Mouse (Mus musculus) v-Abl transformed pro-B cells (cell line): ENCODE measurements at regions not wholly inside any gene's neighbourhood (a gene's known extent, or its start where the extent isn't known, plus 50 kb on each side); places are given as distances from the start of the nearest gene placed in this dataset.

Experiments
- in situ Hi-C, 2 experiments: fragments of 400-800 bp; cut with MboI; formaldehyde crosslinking; loops; one replicate each; pipeline ENCODE4 v1.15.1; 2025; ENCODE audit not compliant: unreplicated experiment in 2 of 2

DNA sequence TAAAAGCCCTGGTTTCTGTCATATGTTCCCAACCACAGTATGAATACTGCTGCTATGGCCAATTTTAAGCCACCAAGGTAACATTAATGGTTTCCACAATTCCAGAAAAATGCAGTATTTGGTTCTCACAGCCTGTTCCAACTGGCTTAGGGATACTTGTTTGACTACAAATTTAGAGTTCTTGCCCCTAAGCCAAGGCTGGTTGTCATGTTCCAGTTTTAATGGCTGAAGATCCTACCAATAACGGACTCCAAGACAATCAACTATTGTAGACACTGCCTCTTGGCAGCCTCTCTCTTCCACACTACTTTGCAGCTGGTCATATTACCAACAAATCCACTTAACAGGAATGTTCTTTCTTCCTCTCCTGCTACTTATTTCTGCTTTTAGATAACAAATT, 470.0 kb upstream of the Mpdz start:
- in situ Hi-C loops: no loop called here

DNA sequence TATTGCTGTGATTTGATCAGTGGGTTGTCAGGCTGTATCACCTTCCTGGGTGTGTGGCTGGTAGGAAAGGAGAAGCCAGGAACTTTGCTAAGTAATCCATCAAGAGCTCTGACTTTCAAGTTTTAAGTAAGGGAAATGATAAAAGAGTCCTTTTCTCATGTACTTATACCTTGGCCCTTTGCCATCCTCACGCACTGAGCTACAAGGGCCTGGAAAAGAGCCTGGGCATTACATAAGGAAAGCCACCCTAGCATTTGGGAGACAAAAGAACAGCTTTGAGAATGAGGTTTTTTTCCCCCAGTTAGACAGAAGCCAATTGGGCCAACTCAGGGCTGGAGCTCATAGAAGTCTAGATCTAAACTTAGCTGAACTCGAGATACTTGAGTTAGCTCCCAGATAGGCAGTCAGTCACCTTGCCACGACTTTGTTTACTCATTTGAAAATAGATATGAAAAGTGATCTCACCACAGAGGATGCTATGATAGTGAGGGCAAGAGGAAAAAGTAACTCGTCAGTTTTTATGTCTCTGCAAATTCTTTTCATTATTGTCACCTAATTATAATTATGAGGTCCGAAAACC, 457.4 kb upstream of the Mpdz start:
- in situ Hi-C loops: no loop called here

DNA sequence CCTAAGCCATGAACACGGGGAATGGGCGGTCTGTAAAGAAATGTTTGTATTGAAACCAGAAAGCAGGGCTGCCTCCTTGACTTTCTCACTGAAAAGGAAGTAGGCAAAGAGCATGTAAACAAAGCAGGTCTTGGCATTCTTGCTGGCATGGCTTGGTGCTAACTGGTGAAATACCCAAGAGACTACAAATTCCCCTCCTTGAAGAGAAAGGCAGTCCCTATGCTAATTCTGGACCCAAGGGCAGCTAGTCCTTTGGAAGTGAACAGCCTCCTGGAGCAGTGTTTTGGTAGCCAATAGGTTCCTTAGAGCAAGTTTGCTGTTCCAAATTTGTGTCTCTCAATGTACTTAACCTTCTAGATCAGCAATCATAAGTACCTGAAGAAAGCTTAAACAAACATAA, 456.0 kb upstream of the Mpdz start:
- in situ Hi-C loops: no loop called here

DNA sequence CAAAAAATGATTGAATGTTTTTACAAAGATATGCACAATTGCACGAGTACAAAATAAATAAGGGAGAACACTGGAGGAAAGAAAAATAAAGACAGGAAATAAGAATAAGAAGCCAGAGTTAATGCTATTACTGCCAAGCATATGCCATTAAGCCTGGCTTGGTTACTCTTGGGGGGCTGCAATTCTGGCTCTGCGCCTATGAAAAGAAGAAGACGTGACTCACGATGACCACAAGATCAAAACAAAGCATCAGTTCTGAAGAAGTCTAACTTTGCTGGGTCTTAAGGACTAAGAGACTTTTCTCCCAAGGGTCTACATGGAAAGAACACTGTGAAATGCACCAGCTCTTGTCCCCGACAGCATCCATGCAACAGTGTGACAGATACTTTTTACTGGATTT, 454.8 kb upstream of the Mpdz start:
- in situ Hi-C loops: no loop called here

DNA sequence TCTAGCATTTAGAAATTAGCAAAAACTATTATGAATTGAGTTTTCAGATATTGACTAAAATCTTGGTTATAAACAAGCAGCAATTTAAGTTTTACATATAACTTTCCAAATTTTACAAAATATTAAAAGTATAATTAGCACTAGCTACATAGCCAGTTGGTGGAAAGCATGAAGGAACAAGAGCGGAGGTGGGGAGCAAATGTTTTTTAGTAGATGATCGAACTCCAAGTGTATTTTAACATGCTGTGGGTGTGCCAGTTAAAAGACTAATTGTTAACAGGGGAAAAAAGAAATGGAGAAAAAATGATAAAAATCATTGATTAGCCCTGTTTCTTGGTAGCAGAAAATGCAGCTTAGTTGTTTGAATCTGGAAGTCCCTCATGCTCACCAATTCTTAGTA, 426.3 kb upstream of the Mpdz start:
- in situ Hi-C loops: no loop called here

DNA sequence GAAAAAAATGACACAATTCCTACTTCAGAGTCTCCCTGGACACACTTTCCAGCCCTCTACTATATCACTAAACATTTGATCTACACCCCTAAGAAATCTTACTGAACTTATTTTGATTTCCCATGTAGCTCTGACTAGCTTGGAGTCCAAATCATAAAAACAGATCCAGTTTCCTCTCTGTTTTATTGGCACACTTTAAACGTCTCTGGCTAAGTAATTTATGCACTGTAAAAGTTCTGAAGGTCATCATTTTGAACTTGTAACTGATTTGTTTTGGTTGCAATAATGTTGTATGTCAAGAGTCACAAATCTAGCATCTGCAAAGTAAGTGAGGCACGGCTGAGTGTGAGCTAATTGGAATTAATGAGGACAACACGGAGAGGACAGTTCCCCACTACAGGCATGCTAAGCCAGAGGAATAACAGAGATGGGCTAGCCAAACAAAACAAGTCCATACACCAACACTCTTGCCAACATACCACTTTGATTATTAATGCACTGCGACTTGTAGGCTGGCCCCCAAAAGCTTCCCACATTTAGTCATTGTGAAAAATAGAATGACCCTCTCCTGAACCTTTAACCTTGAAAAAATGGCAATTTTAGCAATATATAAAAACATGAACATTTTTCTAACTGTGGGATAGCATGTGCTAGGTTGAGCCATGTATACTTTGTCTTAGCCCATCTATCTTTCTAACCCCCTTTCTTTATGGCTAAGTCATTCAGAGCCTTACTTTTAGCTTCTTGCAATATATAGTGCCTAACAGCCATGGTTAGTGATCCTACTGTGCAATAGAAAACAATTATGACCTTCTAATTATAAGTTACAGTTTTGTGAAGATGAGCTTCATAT, 399.3 kb upstream of the Mpdz start:
- in situ Hi-C loops: no loop called here

DNA sequence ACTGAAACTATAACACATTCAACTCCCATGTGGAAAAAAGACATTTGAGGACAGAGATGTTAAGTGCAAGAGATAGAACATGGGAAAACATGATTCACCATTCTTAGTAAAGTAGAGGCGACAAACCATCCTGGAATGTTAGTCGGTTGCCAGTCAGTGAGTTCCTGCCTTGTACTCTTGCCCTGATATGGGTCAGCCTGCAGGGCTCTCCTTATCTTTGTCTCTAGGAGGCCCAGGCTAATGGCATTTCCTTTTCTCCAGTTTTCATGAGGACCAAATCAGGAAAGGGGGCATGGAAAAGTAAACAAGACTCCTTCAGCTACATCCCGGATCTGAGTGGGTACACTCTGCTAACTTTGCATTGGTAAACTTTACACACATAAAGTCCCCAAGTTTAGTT, 387.4 kb upstream of the Mpdz start:
- in situ Hi-C loops: no loop called here

DNA sequence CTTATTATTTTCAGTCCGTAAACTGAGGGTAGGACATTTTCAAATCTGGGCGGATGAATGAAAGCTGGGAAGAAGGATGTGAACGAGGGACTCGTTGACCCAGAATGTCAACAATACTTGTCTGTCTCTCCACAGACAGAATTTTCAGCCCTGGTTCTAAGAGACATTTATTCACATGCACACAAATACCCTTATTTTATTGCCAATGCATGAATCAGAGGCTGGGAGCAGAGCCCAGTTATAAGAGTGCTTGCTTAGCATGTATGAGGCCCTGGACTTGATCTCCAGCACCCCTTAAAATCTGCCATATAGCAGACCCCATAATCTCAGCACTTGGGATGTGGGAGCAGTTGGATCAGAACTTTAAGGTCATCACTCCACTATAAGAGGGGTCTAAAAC, 384.8 kb upstream of the Mpdz start:
- in situ Hi-C loops: no loop called here

DNA sequence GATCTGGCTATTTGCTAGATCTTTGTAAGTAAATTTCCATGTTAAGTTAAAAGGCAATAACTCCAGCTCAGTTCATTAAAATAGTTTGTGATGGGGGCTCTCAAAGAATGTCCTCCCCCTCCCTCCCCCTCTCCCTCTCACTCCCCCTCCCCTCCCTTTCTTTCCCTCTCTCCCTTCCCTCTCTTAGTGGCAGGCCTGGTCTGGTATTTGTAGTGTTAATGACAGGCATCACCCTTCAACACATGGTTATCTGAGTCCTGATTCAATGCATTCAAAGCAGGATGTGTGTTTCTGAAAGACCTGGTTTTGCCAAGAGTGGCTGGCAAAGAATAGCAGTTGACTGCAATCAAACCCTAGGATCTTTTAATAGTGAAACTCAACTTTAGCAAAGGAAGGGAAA, 383.4 kb upstream of the Mpdz start:
- in situ Hi-C loops: no loop called here

DNA sequence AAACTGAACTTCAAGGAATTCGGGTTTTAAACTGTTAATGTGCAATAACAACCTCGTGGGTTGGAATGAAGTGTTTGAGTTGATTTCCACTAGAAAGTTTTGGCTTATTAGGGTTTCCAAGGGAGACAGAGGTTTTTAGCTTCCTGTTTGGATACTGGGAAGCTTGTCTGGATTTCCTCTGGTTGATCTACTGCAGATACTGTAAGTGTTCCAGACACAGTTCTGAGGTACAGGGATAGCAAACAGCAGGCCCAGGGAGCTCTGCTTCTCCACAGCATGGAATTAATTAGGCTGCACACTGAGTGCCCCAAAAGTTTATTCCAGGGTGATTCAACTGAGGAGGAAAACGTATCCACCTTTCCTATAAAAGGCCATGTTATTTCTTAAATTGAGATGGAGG, 381.0 kb upstream of the Mpdz start:
- in situ Hi-C loops: no loop called here

DNA sequence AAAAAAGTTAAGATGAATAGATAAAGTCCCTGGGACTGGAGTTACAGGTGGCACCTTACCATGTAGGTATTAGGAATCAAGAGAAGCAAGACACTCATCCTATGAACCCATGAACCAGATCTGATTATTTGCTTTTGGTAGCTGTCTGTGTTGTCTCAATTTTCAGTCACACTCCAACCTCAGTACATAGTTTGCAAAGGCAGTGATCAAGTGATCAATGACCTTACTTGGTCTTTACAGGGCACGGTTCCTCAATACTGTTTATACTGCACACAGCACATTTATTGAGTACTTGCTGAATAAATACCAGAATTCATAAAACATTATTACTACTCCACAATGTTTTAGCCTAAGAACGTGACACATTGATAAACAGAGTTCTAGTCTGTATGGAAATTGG, 346.7 kb upstream of the Mpdz start:
- in situ Hi-C loops: no loop called here

DNA sequence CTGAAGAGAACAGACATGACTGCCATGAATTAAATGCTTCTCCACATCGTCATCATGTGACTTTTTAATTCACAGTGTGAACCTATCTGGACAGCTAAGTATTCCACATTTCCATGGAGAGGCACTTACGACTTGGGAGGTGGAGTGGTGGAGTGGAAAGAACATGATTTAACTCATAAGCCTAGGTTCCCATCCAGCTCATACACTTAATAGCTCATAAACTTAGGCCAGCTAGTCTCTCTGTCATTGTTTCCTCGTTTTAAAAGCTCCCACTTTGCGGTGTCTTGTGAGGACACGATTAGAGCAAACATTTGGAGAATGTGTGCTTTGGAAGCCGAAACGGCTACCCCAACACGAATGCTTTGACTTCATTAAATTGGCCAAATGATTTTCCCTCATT, 346.0 kb upstream of the Mpdz start:
- in situ Hi-C loops: no loop called here

DNA sequence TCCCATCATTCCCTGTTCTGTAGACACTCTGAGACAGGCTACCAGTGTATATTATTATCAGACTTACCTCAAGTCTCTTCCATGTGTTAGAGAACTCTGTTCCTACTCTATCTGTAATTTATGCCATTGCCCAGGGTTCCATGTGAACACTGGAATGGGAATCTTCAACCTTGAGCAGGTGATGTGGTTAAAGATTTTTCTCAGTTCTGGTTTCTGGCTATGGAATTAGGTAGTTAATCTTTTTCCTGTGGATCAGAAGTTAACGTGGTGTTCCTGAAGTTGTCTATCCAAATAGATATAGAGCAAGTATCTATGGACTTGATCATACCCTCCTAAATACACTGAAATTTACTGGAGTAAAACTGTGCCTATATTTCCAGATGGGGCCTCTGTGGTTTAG, 339.4 kb upstream of the Mpdz start:
- in situ Hi-C loops: no loop called here

DNA sequence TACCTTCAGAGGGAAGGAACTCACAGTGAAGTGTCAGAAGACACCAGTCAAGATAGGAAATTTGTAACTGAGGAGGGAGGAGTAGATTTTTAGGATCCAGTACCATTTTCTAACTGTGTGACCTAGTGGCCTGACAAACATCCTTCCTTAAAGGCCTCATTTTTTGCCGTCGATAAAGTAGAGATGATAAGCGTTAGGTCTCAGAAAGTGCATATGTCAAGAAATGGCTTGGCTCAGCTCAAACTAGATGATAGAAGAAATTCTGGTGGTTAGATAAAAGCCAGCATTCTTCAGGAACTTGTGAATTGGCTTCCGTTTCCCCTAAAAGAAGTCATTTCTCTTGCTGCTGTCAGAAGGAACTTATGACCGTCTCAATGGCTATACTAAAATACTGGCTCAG, 324.1 kb upstream of the Mpdz start:
- in situ Hi-C loops: no loop called here

DNA sequence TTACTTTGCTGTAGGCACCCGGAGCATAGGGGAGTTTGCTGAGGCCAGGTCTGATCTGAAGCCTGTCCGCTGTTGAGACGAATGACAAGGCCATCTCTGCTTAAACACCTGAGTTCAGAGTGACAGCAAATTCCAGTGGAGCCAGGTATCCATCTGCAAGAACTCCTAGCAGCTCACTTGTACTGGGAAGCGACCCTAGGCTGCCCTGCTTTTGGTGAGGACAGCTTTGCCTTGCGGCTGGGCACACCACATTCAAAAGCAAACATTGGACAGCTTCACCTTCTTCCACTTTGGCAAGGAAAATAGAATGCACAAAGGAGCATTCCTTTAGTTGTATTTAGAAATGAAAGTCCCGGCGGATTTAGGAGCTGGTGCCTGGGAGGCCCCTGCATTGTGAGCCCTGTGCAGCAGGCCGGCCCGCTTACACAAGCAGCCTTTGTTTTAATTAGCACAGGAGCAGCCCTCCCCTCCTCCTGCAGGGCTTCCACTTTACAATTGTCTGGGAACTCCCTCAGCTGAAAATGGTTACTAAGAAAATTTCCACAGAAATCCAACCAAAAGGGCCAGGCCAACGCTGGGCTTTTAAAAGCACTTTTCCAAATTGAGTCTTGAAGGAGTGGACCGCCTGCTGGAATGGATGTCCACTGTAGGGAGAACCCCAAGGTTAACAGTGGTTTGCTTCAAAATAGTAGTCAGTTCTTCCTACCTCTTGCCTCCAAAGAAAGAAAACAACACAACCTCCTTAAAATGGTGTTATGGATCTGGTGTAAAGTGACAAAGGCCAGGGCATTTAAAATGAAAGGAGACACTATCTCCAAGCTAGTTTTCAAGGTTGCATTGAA, 321.6 kb upstream of the Mpdz start:
- in situ Hi-C loops: no loop called here

DNA sequence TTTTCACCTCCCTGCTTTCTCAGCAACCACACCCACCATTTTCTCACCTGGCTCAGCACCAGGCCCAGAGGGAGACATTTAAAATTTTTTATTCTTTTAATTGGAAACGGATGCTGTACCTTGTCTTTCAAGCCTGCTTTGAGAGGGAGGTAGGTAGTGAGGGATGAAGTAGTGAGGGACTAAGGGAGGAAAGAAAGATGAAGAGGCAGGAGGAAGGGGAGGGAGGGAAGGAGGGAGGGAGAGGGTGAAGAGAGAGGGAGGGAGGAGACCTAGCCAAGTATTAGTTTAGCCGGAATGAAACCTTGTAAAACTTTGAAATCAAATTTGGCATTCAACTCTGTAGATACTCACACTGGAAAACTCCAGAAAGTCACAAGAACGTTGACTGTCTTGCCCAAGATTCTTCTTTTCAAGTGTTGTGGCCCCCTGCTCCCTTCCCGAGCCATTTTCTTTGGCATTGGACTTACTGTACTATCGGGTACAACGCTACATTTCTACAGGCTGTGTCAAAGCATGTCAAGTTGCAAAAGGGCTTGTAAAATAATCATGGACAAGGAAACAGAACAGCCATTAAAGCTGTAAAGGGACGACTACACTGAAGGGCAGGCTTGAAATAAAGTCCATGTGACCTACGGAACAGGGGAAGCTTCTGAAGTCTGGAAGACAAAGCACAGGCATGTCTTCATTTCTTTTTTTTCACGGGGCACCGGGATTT, 320.9 kb upstream of the Mpdz start:
- in situ Hi-C loops: no loop called here

DNA sequence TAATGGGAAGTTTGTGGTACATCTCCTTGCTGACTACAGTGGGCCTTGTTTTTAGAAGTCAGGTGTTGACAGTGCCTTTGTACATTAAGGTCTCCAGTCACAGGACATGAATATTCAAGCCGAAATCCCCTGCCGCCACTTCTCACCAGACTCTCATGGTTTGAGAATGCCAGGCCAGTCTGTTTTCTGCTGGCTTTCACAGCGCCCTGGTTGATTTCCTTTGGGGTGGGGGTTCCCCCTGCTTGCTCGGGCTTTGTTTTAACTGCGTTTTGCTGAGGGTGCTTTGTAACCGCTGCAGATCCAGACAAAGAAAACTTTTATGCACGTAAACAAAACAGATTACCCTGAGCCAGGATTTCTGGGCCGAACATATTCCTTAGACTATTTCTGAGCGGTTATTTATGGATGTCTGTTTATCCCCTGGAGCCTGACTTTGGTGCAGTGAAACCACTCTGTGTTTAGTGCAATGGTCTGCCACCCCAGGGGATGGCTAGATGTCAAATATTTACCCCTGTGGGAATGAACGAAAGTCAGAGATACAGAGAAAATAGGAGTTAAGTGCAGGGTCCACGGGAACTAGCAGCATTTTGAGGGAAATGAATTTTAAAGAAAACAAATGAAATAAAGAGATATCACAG, 320.1 kb upstream of the Mpdz start:
- in situ Hi-C loops: no loop called here

DNA sequence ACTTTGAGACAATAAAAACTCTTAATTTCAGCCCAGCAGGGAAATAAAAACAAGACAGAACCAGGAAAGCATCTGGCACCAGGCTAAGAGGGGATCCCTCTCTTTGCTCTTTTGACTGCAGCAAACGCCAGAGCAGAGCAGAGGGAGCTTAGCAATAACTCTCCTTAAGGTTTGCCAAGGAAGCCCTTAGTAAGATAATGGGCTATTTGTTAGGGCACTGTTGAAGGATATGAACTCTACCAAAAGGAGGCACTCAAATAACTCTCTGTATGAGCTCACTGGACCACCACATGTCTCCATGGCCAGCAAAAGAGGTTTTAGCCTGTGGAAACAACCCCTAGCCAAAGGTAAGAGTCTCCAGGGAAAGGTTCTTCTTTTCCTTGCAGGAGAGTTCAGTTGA, 315.3 kb upstream of the Mpdz start:
- in situ Hi-C loops: no loop called here

DNA sequence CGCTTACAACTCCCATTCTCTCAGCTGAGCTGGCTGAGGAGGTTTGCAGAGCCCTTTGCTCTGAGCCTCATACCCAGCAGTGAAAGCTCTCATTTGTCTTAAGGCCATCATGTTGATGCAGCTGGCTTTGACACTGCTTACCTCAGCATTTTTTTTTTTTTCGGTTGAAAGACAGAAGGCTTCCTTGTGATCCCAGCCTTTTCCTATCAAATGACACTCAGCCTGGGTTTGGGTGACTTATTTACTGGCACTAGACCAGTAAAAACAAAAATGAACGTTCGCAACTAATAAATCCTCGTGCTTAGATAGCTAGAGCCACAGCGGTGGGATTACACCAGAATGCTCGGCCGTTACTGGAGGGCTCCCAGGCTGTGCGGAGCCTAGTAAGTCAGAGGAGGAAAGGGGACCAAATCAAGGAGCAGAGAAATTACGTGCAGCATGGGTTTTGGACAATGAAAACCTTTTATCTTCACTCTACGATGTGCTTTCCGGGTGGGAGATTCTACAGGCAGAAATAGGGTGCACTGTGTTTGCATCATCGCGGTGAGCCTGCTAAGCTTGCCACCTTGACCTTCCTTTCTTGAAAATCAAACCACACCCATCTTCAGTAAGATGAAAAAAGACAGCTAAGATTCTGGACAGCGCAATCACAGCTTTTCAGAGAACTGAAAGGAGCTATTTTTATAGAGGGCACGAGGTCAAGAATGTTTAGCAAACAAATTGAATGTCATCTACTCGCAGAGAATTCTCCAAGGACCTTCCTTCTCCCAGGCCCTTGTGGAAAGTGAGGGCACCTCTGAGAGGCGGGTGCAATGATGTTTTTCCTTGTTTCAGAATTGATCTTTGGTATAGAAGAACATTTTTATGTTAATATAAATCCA, 302.3 kb upstream of the Mpdz start:
- in situ Hi-C loops: no loop called here
